Mouse (Mus musculus) left cerebral cortex, adult 2 months (tissue): ENCODE results near the gene Itpripl2. TPM values are rescaled to one million over a fixed set of nuclear protein-coding genes. Genes with fewer than 3 reads are reported as not detected.

Source experiments
- DNase-seq, 2 experiments: peaks; one replicate each; pipeline ENCODE4 v3.0.0; 2021 to 2022; ENCODE audit warnings: low spot score in 2 of 2, mixed read lengths in 1 of 2; ENCODE audit errors: extremely low spot score in 1 of 2
- H3K27ac ChIP-seq: fragments of 200-600 bp; 2 replicates; pipeline ENCODE4 v1.8.1; 2022
- H3K4me3 ChIP-seq: fragments of 200-600 bp; 2 replicates; pipeline ENCODE4 v1.8.1; 2022
- CTCF ChIP-seq: fragments of 200-600 bp; IDR thresholded peaks from 2 replicates; pipeline ENCODE4 v1.8.1; 2022; ENCODE audit warnings: antibody characterized with exemption, mild to moderate bottlenecking, moderate library complexity
- intact Hi-C: fragments of 180-260 bp; cut with DNase I; formaldehyde crosslinking; loops from one replicate; pipeline ENCODE4 v1.15.1; 2025
- total RNA-seq, 2 experiments: library from RNA; stranded (reverse); gene quantifications; 2 replicates each; pipeline ENCODE4 v1.2.3; 2021

Gene Itpripl2
- total RNA-seq, 2 experiments from 2014 or later, result 3.2 to 4.1 TPM

GRCm38 (mm10) chr7:118453722-118454121 lies 38.1 kb downstream of the Itpripl2 start:
- Histone ChIP-seq H3K27ac (no peak overlapping the region), H3K4me3 (no peak overlapping the region)
- DNase-seq, result no peak
- TF ChIP-seq CTCF, result no peak
- intact Hi-C loops, result no loop called here

GRCm38 (mm10) chr7:118452940-118453339 lies 38.8 kb downstream of the Itpripl2 start:
- Histone ChIP-seq H3K27ac (no peak overlapping the region), H3K4me3 (no peak overlapping the region)
- intact Hi-C loops, result no loop called here
- TF ChIP-seq CTCF, result no peak
- DNase-seq, result no peak

DNA sequence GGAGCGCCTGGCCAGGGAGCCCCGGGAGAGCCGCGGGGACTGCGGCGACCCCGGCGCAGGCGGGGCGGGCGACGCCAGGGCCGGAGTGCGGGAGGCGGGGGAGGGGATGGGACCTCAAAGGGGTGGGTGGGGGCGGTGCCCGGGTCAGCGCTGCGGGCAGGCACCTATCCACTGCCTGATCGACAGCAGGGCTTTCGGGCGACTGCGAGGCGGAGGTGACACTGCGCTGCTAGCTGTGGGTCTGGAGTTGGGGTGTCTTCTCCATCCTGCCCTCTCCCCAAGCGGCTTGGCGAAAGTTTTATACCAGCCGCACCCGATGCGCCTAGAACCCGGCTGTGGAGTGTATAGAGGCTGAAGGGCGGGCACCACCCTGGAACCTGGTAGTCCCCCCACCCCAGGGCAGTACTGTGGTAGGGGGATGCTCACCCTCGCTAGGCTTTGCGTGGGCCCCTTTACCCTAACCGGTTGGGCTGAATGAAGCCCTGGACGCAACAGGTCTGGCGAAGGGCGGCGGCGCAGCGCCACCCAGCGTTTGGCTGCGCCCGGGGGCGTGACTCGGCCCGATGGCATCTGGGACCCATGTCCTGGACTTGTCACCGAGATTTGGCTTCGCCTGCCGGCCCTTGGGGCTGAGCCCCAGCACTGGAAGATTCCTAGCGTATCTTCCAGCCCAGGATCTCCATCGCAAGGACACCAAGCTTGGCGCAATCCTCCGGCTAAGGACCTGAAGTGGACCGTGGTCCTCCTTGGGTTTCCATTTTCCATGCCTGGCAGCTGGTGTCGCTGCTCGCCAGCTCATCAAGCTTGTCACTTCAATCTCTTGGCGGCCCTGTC lies 43.4 kb downstream of the Itpripl2 start, which contains the start of gene Syt17:
TSS of gene Syt17 (minus strand) at position 89 of the 834 bp plus-strand sequence.
- Histone ChIP-seq H3K27ac (peak within 1 kb of the TSS; percentile 5), H3K4me3 (peak within 1 kb of the TSS; percentile 55)
- DNase-seq, result peak; percentile 52 to 58
- peak; percentile 70 for TF ChIP-seq CTCF
- intact Hi-C loops, result loop anchor here (1.0 to 2.0 kb wide), 3 partner anchors 70 to 240 kb away; no protein-coding TSS in a partner anchor

- DNase-seq, result peak in 1 of 2 experiments; percentile 27
- no peak for TF ChIP-seq CTCF
- peak overlapping the region; percentile 55 for H3K4me3 ChIP-seq
- peak overlapping the region; percentile 5 for H3K27ac ChIP-seq
- intact Hi-C loops, result loop anchor here (1.0 to 2.0 kb wide), 3 partner anchors 71 to 241 kb away; no protein-coding TSS in a partner anchor
These were observed 44.3 kb downstream of the Itpripl2 start for GRCm38 (mm10) chr7:118447291-118448133.

DNA sequence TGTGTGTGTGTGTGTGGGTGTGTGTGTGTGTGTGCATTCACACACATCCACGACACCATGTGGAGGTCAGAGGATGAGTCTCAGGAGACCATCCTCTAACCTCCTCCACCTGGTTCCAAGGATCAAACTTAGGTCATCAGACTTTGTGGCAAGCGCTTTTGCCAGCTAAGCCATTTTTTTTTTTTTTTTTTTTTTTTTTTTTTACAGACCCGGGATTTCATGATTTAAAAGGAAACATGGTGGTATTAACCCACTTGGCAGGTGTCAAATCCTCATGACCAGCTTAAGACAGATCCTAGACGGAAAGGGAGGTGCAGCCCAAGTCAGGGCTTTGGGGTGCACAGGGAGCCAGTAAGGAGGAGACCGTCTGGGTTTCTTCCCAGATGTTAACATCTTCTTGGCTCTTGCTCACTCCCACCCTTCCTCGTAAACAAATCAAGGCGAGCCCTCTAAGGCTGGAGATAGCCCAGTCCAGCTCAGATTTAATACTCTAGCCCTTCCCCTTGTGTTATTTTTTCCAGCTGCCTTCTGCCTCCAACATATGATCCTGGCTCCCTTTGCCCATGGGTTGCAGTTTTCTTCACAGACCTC lies 47.8 kb downstream of the Itpripl2 start:
- no peak overlapping the region for H3K4me3 ChIP-seq
- intact Hi-C loops, result loop anchor here (2.0 kb wide), 1 partner anchor 79 kb away; no protein-coding TSS in a partner anchor
- H3K27ac ChIP-seq, result no peak overlapping the region; the same call in 1 of the 2 replicates
- no peak for DNase-seq
- TF ChIP-seq CTCF, result no peak

- Histone ChIP-seq H3K4me3 (peak overlapping the region; percentile 40), H3K27ac (peak overlapping the region; percentile 69)
- intact Hi-C loops, result loop anchor here (2.0 kb wide), 1 partner anchor 79 kb away; no protein-coding TSS in a partner anchor
- DNase-seq, result peak; percentile 41 to 47
- no peak for TF ChIP-seq CTCF
These were observed 48.4 kb downstream of the Itpripl2 start for GRCm38 (mm10) chr7:118443371-118443770.

DNA sequence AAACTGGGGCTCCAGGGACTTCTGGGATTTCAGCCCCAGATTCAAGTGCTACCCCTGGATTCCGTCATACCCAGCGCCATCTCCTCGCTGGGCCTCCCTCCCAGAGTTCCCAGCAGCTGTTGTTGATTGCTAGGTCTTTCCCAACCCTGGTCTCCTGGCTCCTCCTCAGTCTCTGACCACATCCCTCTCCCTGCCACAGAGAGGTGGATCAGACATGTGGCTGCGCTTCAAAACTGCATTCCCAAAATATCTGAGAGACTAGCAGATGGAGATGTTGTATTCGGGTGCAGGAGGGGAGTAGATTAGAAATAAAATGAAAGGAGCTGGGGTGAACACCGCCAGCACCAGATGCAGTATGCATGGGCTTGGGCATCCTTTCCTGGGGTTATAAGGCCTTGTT lies 50.2 kb downstream of the Itpripl2 start:
- intact Hi-C loops, result no loop called here
- peak; percentile 20 to 25 for DNase-seq
- Histone ChIP-seq H3K4me3 (peak overlapping the region; percentile 37), H3K27ac (peak overlapping the region; percentile 69)
- TF ChIP-seq CTCF, result no peak

DNA sequence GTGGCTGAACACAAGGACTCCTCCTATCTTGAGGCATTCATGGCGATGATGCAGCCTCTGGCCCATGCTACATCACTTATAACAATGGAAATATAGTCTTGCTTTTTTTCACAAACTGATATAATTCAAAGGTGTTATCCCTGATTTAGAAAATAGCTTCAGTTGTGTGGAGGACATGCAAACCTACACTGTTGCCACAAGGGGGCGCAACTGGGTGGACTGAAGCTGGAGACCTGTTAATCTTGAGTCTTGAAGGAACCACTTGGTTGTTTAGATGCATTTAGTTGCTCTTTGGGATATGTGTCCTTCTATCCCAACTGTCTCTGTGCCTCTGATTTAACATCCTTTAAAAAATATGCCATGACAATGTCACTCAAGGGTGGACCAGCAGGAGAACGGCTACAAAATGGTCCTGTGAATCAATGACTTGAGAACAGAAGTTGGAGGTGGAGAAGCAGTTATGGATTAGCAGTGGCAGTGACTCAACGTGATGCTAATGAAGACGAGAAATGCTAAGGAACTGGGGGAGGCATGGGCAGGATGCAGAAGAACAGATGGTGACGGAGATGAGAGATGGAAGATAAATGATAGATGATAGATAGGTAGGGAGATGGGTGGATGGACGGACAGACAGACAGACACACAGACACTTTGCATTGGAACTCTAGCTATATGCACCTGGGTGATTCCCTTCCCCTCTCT lies 54.5 kb downstream of the Itpripl2 start:
- no peak overlapping the region for H3K27ac ChIP-seq
- intact Hi-C loops, result no loop called here
- TF ChIP-seq CTCF, result peak; percentile 74
- no peak overlapping the region for H3K4me3 ChIP-seq
- DNase-seq, result no peak

Other genes starting within 250 kb of the Itpripl2 start
- 10 to 100 TPM; 82.4 to 85.4 TPM for gene Smg1, start 248.3 kb downstream of the Itpripl2 start, total RNA-seq
- 10 to 100 TPM; 59.2 to 63.5 TPM for gene Syt17, start 43.8 kb downstream of the Itpripl2 start, total RNA-seq
- gene Coq7, start 41.4 kb upstream of the Itpripl2 start, total RNA-seq, result 10 to 100 TPM; 34.8 to 35.6 TPM
- 10 to 100 TPM; 15.9 to 17.1 TPM for gene Tmc7, start 92.8 kb upstream of the Itpripl2 start, total RNA-seq
- gene Tmc5, start 105.3 kb upstream of the Itpripl2 start, total RNA-seq, result under 1 TPM; 0.23 to 0.30 TPM
- gene Gde1, start 213.8 kb upstream of the Itpripl2 start, total RNA-seq, result 100 to 1,000 TPM; 236 to 239 TPM
- 10 to 100 TPM; 47.6 to 47.7 TPM for gene Ccp110, start 220.6 kb upstream of the Itpripl2 start, total RNA-seq
- 10 to 100 TPM; 51.8 to 55.5 TPM for gene Vps35l, start 248.3 kb upstream of the Itpripl2 start, total RNA-seq